Mouse (Mus musculus) ES-E14 (cell line): ENCODE measurements around the gene Dpep3.

ENCODE experiments used
- HCFC1 ChIP-seq: IDR thresholded peaks from 2 replicates; pipeline ENCODE4 v1.6.1; 2012; ENCODE audit warnings: low read length, inconsistent platforms, borderline replicate concordance; ENCODE audit not compliant: insufficient read depth
- ZC3H11A ChIP-seq: IDR thresholded peaks from 2 replicates; pipeline ENCODE4 v1.6.1; 2012; ENCODE audit warnings: low read depth, mild to moderate bottlenecking, inconsistent platforms, low read length, borderline replicate concordance
- ZNF384 ChIP-seq: IDR thresholded peaks from 2 replicates; pipeline ENCODE4 v1.6.1; 2012; ENCODE audit warnings: low read depth, low read length, inconsistent platforms

DNA sequence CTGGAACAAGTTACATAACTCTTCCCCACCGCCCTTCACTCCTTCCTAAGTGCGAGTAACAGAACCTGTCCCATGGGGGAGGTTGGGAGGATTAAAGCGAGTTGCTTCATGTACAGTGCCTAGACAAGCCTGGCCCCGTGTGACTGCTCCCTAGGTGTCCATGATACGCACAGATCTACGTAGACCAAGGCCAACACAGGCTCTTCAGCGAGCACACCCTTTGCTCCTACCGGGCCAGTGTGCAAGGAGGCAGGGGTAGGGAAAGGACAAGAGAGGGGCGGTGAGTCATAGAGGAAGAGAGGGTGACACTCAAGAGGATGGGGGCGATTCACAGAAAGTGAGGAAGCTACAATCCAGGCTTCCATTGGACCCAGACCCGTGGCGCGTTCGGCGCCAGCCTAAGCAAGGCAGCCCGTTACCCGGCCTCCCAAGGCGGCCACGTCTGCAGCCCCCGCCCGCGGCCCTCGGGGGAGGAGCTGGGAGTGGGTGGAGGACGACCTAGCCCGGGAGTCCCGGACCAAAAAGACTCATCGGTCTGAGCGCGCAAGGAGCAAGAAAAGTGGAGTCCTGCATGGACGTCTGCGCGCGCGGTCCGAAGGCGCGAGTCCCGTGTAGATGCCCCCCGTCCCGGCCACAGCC lies 13.8 kb downstream of the Dpep3 start:
- TF ChIP-seq ZC3H11A (no peak), HCFC1 (no peak), ZNF384 (no peak)
